Mouse (Mus musculus): ENCODE data around the gene Cdk14. TPM values are rescaled to one million over a fixed set of nuclear protein-coding genes. Genes with fewer than 3 reads are reported as not detected.

Gene Cdk14
- polyA plus RNA-seq, 1 experiment: 11.2 TPM

GRCm38 (mm10) chr5:4790265-4790664, 629.8 kb downstream of the Cdk14 start:
- Histone ChIP-seq H3ac (ENCODE audit: control insufficient read depth, insufficient read length) (no peak overlapping the region), H3K79me2 (ENCODE audit: control insufficient read depth, insufficient read depth) (no peaks in the 10 kb centered on the region), H3K4me2 (ENCODE audit: low read depth) (no peak overlapping the region), H3K27me3 (ENCODE audit: control insufficient read depth, insufficient read depth, insufficient read length) (no peaks in the 10 kb centered on the region), H3K4me3 (no peak overlapping the region), H3K36me3 (ENCODE audit: control insufficient read depth, insufficient read depth) (no peaks in the 10 kb centered on the region)
- TF ChIP-seq POLR2AphosphoS2 (IDR thresholded peaks at IDR 0.05; ENCODE audit: insufficient read length, low read depth) (no peak), REST (IDR thresholded peaks at IDR 0.05; ENCODE audit: insufficient read depth, insufficient read length) (no peak), TCF12 (IDR thresholded peaks at IDR 0.05; ENCODE audit: insufficient read depth, poor library complexity, severe bottlenecking) (no peak), MYOG (IDR thresholded peaks at IDR 0.05; ENCODE audit: control insufficient read depth in 1 of 3, insufficient read depth in 1 of 3, insufficient read length in 2 of 3, low read depth in 2 of 3) (no peak), POLR2A (IDR thresholded peaks at IDR 0.05; ENCODE audit: insufficient read length, low read depth) (no peak), CEBPB (IDR thresholded peaks at IDR 0.05; ENCODE audit: insufficient read depth, poor library complexity, severe bottlenecking) (no peak), SRF (IDR thresholded peaks at IDR 0.05; ENCODE audit: control insufficient read depth, insufficient read length, low read depth) (no peak), USF1 (IDR thresholded peaks at IDR 0.05; ENCODE audit: low read depth) (no peak), MYOD1 (IDR thresholded peaks at IDR 0.05; ENCODE audit: control insufficient read depth in 1 of 3, insufficient read length in 2 of 3, low read depth in 2 of 3) (no peak), E2F4 (IDR thresholded peaks at IDR 0.05; ENCODE audit: insufficient read depth) (no peak), TCF3 (IDR thresholded peaks at IDR 0.05; ENCODE audit: insufficient read length, low read depth) (no peak), MAX (IDR thresholded peaks at IDR 0.05; ENCODE audit: low read depth) (no peak)

GRCm38 (mm10) chr5:4788484-4788883, 631.6 kb downstream of the Cdk14 start:
- H3K4me3 ChIP-seq: no peak overlapping the region
- TF ChIP-seq REST (IDR thresholded peaks at IDR 0.05; ENCODE audit: insufficient read depth, insufficient read length) (no peak), TCF12 (IDR thresholded peaks at IDR 0.05; ENCODE audit: insufficient read depth, poor library complexity, severe bottlenecking) (no peak), MAX (IDR thresholded peaks at IDR 0.05; ENCODE audit: low read depth) (no peak)
- peak overlapping the region; percentile 21 for H3K4me2 ChIP-seq (ENCODE audit: low read depth)
- no peaks in the 10 kb centered on the region for H3K36me3 ChIP-seq (ENCODE audit: control insufficient read depth, insufficient read depth)
- no peak overlapping the region for H3ac ChIP-seq (ENCODE audit: control insufficient read depth, insufficient read length)
- no peaks in the 10 kb centered on the region for H3K27me3 ChIP-seq (ENCODE audit: control insufficient read depth, insufficient read depth, insufficient read length)
- no peaks in the 10 kb centered on the region for H3K79me2 ChIP-seq (ENCODE audit: control insufficient read depth, insufficient read depth)

GRCm38 (mm10) chr5:4786816-4787215, 633.3 kb downstream of the Cdk14 start:
- TF ChIP-seq SRF (IDR thresholded peaks at IDR 0.05; ENCODE audit: control insufficient read depth, insufficient read length, low read depth): no peak
- no peak for TF ChIP-seq MYOG (IDR thresholded peaks at IDR 0.05; ENCODE audit: control insufficient read depth in 1 of 3, insufficient read depth in 1 of 3, insufficient read length in 2 of 3, low read depth in 2 of 3)
- TF ChIP-seq POLR2A (IDR thresholded peaks at IDR 0.05; ENCODE audit: insufficient read length, low read depth): no peak
- no peak for TF ChIP-seq USF1 (IDR thresholded peaks at IDR 0.05; ENCODE audit: low read depth)
- TF ChIP-seq MAX (IDR thresholded peaks at IDR 0.05; ENCODE audit: low read depth): no peak
- no peak for TF ChIP-seq E2F4 (IDR thresholded peaks at IDR 0.05; ENCODE audit: insufficient read depth)
- TF ChIP-seq POLR2AphosphoS2 (IDR thresholded peaks at IDR 0.05; ENCODE audit: insufficient read length, low read depth): no peak
- no peak for TF ChIP-seq TCF12 (IDR thresholded peaks at IDR 0.05; ENCODE audit: insufficient read depth, poor library complexity, severe bottlenecking)
- TF ChIP-seq TCF3 (IDR thresholded peaks at IDR 0.05; ENCODE audit: insufficient read length, low read depth): no peak
- TF ChIP-seq CEBPB (IDR thresholded peaks at IDR 0.05; ENCODE audit: insufficient read depth, poor library complexity, severe bottlenecking): no peak
- TF ChIP-seq REST (IDR thresholded peaks at IDR 0.05; ENCODE audit: insufficient read depth, insufficient read length): no peak
- TF ChIP-seq MYOD1 (IDR thresholded peaks at IDR 0.05; ENCODE audit: control insufficient read depth in 1 of 3, insufficient read length in 2 of 3, low read depth in 2 of 3): no peak
- no peaks in the 10 kb centered on the region for H3K27me3 ChIP-seq (ENCODE audit: control insufficient read depth, insufficient read depth, insufficient read length)
- H3K36me3 ChIP-seq (ENCODE audit: control insufficient read depth, insufficient read depth): no peaks in the 10 kb centered on the region
- H3K4me3 ChIP-seq: no peak overlapping the region
- no peaks in the 10 kb centered on the region for H3K79me2 ChIP-seq (ENCODE audit: control insufficient read depth, insufficient read depth)
- H3K4me2 ChIP-seq (ENCODE audit: low read depth): no peak overlapping the region
- no peak overlapping the region for H3ac ChIP-seq (ENCODE audit: control insufficient read depth, insufficient read length)

GRCm38 (mm10) chr5:4778274-4778673, 641.8 kb downstream of the Cdk14 start:
- H3K4me3 ChIP-seq: no peak overlapping the region
- no peaks in the 10 kb centered on the region for H3K79me2 ChIP-seq (ENCODE audit: control insufficient read depth, insufficient read depth)
- TF ChIP-seq E2F4 (IDR thresholded peaks at IDR 0.05; ENCODE audit: insufficient read depth) (no peak), REST (IDR thresholded peaks at IDR 0.05; ENCODE audit: insufficient read depth, insufficient read length) (no peak), MYOG (IDR thresholded peaks at IDR 0.05; ENCODE audit: control insufficient read depth in 1 of 3, insufficient read depth in 1 of 3, insufficient read length in 2 of 3, low read depth in 2 of 3) (no peak), CEBPB (IDR thresholded peaks at IDR 0.05; ENCODE audit: insufficient read depth, poor library complexity, severe bottlenecking) (no peak), MAX (IDR thresholded peaks at IDR 0.05; ENCODE audit: low read depth) (no peak), POLR2A (IDR thresholded peaks at IDR 0.05; ENCODE audit: insufficient read length, low read depth) (no peak), TCF12 (IDR thresholded peaks at IDR 0.05; ENCODE audit: insufficient read depth, poor library complexity, severe bottlenecking) (no peak), POLR2AphosphoS2 (IDR thresholded peaks at IDR 0.05; ENCODE audit: insufficient read length, low read depth) (no peak), TCF3 (IDR thresholded peaks at IDR 0.05; ENCODE audit: insufficient read length, low read depth) (no peak), SRF (IDR thresholded peaks at IDR 0.05; ENCODE audit: control insufficient read depth, insufficient read length, low read depth) (no peak), MYOD1 (IDR thresholded peaks at IDR 0.05; ENCODE audit: control insufficient read depth in 1 of 3, insufficient read length in 2 of 3, low read depth in 2 of 3) (no peak), USF1 (IDR thresholded peaks at IDR 0.05; ENCODE audit: low read depth) (no peak)
- H3K36me3 ChIP-seq (ENCODE audit: control insufficient read depth, insufficient read depth): no peaks in the 10 kb centered on the region
- no peak overlapping the region for H3ac ChIP-seq (ENCODE audit: control insufficient read depth, insufficient read length)
- no peak overlapping the region for H3K4me2 ChIP-seq (ENCODE audit: low read depth)
- no peaks in the 10 kb centered on the region for H3K27me3 ChIP-seq (ENCODE audit: control insufficient read depth, insufficient read depth, insufficient read length)

GRCm38 (mm10) chr5:4776495-4776894, 643.6 kb downstream of the Cdk14 start:
- H3K79me2 ChIP-seq (ENCODE audit: control insufficient read depth, insufficient read depth): no peaks in the 10 kb centered on the region
- no peaks in the 10 kb centered on the region for H3K27me3 ChIP-seq (ENCODE audit: control insufficient read depth, insufficient read depth, insufficient read length)
- no peak overlapping the region for H3K4me3 ChIP-seq
- no peak overlapping the region for H3K4me2 ChIP-seq (ENCODE audit: low read depth)
- no peaks in the 10 kb centered on the region for H3K36me3 ChIP-seq (ENCODE audit: control insufficient read depth, insufficient read depth)
- TF ChIP-seq REST (IDR thresholded peaks at IDR 0.05; ENCODE audit: insufficient read depth, insufficient read length) (no peak), MAX (IDR thresholded peaks at IDR 0.05; ENCODE audit: low read depth) (no peak), TCF3 (IDR thresholded peaks at IDR 0.05; ENCODE audit: insufficient read length, low read depth) (no peak), USF1 (IDR thresholded peaks at IDR 0.05; ENCODE audit: low read depth) (no peak), MYOD1 (IDR thresholded peaks at IDR 0.05; ENCODE audit: control insufficient read depth in 1 of 3, insufficient read length in 2 of 3, low read depth in 2 of 3) (no peak), POLR2A (IDR thresholded peaks at IDR 0.05; ENCODE audit: insufficient read length, low read depth) (no peak), POLR2AphosphoS2 (IDR thresholded peaks at IDR 0.05; ENCODE audit: insufficient read length, low read depth) (no peak), TCF12 (IDR thresholded peaks at IDR 0.05; ENCODE audit: insufficient read depth, poor library complexity, severe bottlenecking) (no peak), CEBPB (IDR thresholded peaks at IDR 0.05; ENCODE audit: insufficient read depth, poor library complexity, severe bottlenecking) (0 out of 2 replicates have a peak, but pooled peaks have one; percentile 43)
- no peak overlapping the region for H3ac ChIP-seq (ENCODE audit: control insufficient read depth, insufficient read length)
